Mouse (Mus musculus) intestine, postnatal 0 days (tissue): ENCODE data around the gene Lin7a. TPM values are rescaled to one million over a fixed set of nuclear protein-coding genes. Genes with fewer than 3 reads are reported as not detected.

Experiments used
- ATAC-seq: fragments of 200-750 bp; cut with Nextera tagmentation; 2 replicates; pipeline ENCODE4 v1.8.0; 2017; ENCODE audit warnings: mild to moderate bottlenecking, moderate TSS enrichment, moderate library complexity
- H3K27ac ChIP-seq: fragments of 300-500 bp; sonication (generic); 2 replicates; pipeline ENCODE4 v1.5.1; 2014; ENCODE audit warnings: mild to moderate bottlenecking, low read depth, low read length, moderate library complexity
- H3K27me3 ChIP-seq: fragments of 300-500 bp; sonication (generic); replicated peaks from 2 replicates; pipeline ENCODE4 v1.6.1; 2014; ENCODE audit warnings: low read length, mixed read lengths; ENCODE audit not compliant: control insufficient read depth, insufficient read depth
- H3K36me3 ChIP-seq: fragments of 300-500 bp; sonication (generic); 2 replicates; pipeline ENCODE4 v1.6.1; 2014; ENCODE audit warnings: mild to moderate bottlenecking, moderate library complexity; ENCODE audit not compliant: control insufficient read depth, insufficient read depth
- H3K4me1 ChIP-seq: fragments of 300-500 bp; sonication (generic); replicated peaks from 2 replicates; pipeline ENCODE4 v1.6.1; 2014; ENCODE audit warnings: antibody characterized with exemption, low read length, mixed read lengths; ENCODE audit not compliant: control insufficient read depth, insufficient read depth
- H3K4me2 ChIP-seq: fragments of 300-500 bp; sonication (generic); replicated peaks from 2 replicates; pipeline ENCODE4 v1.6.1; 2014; ENCODE audit warnings: low read depth, mild to moderate bottlenecking, moderate library complexity
- H3K4me3 ChIP-seq: fragments of 300-500 bp; sonication (generic); 2 replicates; pipeline ENCODE4 v1.5.1; 2014; ENCODE audit warnings: low read depth, low read length
- H3K9ac ChIP-seq: fragments of 300-500 bp; sonication (generic); 2 replicates; pipeline ENCODE4 v1.6.1; 2014; ENCODE audit warnings: mild to moderate bottlenecking, low read depth, low read length
- H3K9me3 ChIP-seq: fragments of 300-500 bp; sonication (generic); 2 replicates; pipeline ENCODE4 v1.6.1; 2016; ENCODE audit warnings: mixed run types; ENCODE audit not compliant: control insufficient read depth
- CTCF ChIP-seq: sonication (generic); IDR thresholded peaks from 2 replicates; pipeline ENCODE4 v1.5.1; 2016; ENCODE audit warnings: low read depth, mild to moderate bottlenecking, control low read depth, antibody characterized with exemption, moderate library complexity
- WGBS: fragments of 180-500 bp; shearing (Covaris S2); extraction: QIAGEN DNeasy Blood & Tissue Kit; methylation state at CpG from one replicate; pipeline ENCODE4 v1.1.7; 2014; 5-methylcytosine and 5-hydroxymethylcytosine counted together
- polyA plus RNA-seq: library from polyadenylated mRNA; unstranded; fragments of >200 nt; fragmentation: Nextera tagmentation; extraction: Ambion mirVana; gene quantifications from 2 replicates; pipeline ENCODE4 v1.2.1, GENCODE M21; 2015

Gene Lin7a
- polyA plus RNA-seq, 1 experiment from 2014 or later: 0.90 TPM

DNA sequence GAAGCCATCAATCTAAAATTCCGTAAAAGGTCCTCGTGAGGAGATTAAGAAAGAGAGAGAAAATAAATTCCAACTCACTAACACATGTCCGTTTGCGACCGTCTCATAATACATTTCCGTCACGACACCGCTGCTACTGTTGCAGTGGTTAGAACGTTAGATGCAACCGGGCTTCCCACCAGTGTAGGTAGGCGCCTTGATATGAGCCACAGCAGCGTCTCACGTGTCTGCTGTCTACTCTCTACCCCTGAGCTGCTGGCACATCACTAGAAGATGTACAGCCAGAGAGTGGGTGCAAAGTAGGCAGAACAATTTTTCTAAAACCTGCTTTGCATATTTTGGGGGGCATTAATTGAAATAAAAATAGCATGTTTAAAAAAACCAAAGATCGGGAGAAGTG lies 146.8 kb downstream of the Lin7a start:
- no peak for TF ChIP-seq CTCF
- Histone ChIP-seq H3K4me1 (no peaks in the 10 kb centered on the region), H3K9me3 (no peaks in the 10 kb centered on the region), H3K36me3 (no peaks in the 10 kb centered on the region), H3K4me2 (no peak overlapping the region), H3K9ac (no peak overlapping the region), H3K4me3 (no peak overlapping the region), H3K27ac (no peak overlapping the region), H3K27me3 (no peaks in the 10 kb centered on the region)
- 88% methylated on average over 14 of the region's 14 CpGs for WGBS
- ATAC-seq: no peak

DNA sequence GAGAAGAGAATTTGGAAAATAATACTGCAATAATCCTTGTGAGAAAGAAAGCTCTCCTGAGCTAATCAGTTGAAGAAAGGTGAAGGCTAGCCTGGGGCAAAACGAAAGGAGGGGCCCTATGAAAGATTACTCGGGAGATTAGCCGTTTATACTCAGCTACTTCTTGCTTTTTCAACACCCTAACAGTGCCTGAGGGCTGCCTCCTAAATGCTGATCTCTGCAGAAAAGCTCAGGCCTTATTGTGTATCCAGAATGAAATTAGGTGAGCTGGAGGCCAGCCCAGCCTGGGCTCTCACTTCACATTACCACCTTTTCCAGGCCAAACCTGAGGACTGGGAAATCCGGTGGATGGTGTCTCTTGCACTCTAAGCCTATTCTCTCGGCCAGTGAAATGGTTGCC lies 165.5 kb downstream of the Lin7a start:
- Histone ChIP-seq H3K4me3 (no peak overlapping the region), H3K27ac (no peak overlapping the region), H3K4me1 (no peaks in the 10 kb centered on the region), H3K9ac (no peak overlapping the region), H3K4me2 (no peak overlapping the region), H3K36me3 (no peaks in the 10 kb centered on the region), H3K27me3 (no peaks in the 10 kb centered on the region), H3K9me3 (no peaks in the 10 kb centered on the region)
- ATAC-seq: no peak
- WGBS: 67% methylated on average over 5 of the region's 5 CpGs
- no peak for TF ChIP-seq CTCF

GRCm38 (mm10) chr10:107442781-107443180 lies 171.3 kb downstream of the Lin7a start:
- Histone ChIP-seq H3K36me3 (no peaks in the 10 kb centered on the region), H3K4me3 (no peak overlapping the region), H3K4me1 (no peaks in the 10 kb centered on the region), H3K27me3 (no peaks in the 10 kb centered on the region), H3K9me3 (no peaks in the 10 kb centered on the region), H3K9ac (no peak overlapping the region), H3K4me2 (no peak overlapping the region), H3K27ac (no peak overlapping the region)
- ATAC-seq: no peak
- TF ChIP-seq CTCF: peak; percentile 80
- 13% methylated on average over 4 of the region's 4 CpGs for WGBS

- Histone ChIP-seq H3K4me3 (no peak overlapping the region), H3K9me3 (no peaks in the 10 kb centered on the region), H3K27me3 (no peaks in the 10 kb centered on the region), H3K36me3 (no peaks in the 10 kb centered on the region), H3K4me2 (no peak overlapping the region), H3K9ac (no peak overlapping the region), H3K27ac (no peak overlapping the region), H3K4me1 (no peaks in the 10 kb centered on the region)
- no peak for TF ChIP-seq CTCF
- 75% methylated on average over 5 of the region's 5 CpGs for WGBS
- ATAC-seq: no peak
Measured at GRCm38 (mm10) chr10:107449496-107450330, 178.2 kb downstream of the Lin7a start.

DNA sequence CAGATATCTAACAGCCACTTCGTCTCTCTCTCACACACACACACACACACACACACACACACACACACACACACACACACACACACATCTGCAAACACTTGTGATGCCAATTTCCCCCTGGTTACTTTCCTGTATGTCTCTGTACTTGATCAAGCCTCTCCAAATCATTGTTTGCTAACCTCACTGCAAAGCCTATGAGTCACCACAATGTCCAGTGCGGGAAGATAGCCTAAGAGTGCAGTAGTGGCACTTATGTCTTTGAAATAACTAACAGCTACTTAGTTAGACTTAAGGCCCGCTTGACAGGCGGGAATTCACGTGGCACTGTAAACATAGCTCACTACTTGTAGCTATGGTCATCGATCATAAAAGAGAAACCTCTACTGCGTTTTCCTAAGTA lies 196.3 kb downstream of the Lin7a start:
- H3K4me1 ChIP-seq: no peaks in the 10 kb centered on the region
- no peak overlapping the region for H3K4me2 ChIP-seq
- no peak for TF ChIP-seq CTCF
- H3K27ac ChIP-seq: no peak overlapping the region
- H3K4me3 ChIP-seq: no peak overlapping the region
- no peaks in the 10 kb centered on the region for H3K36me3 ChIP-seq
- no peak for ATAC-seq
- H3K9me3 ChIP-seq: no peaks in the 10 kb centered on the region
- H3K9ac ChIP-seq: no peak overlapping the region
- H3K27me3 ChIP-seq: no peaks in the 10 kb centered on the region
- WGBS: 66% methylated on average over 7 of the region's 7 CpGs

Other genes starting within 250 kb of the Lin7a start
- gene Acss3, start 148.0 kb upstream of the Lin7a start, polyA plus RNA-seq: 0.05 and 0.13 TPM in 2 replicates
- gene Myf5, start 214.4 kb downstream of the Lin7a start, polyA plus RNA-seq: not detected in 2 replicates
- not detected in 2 replicates for gene Myf6, start 223.1 kb downstream of the Lin7a start, polyA plus RNA-seq